In genomic region chr3:115615994-115616598, GRCm38 (mm10) we compare ENCODE assay signal across 8 mouse cellular contexts.
A peak's percentile ranks its signal among the peaks of the same experiment; 100 is the strongest.
DNase-seq lines count a peak whose midpoint lies in the region; ATAC-seq lines count a peak whose summit lies in the region.
"Had no signal": no experiment of that assay in that cellular context is flagged by ENCODE, and none has a peak within 500 bp of the region (broad histone marks: within the 10 kb centered on the region; RNA-seq: fewer than 3 reads in every experiment).

No protein-coding gene starts in this region.

- no peaks in the 10 kb centered on the region for H3K4me1 ChIP-seq in midbrain, embryonic 12.5 days

- no peak overlapping the region for H3K4me2 ChIP-seq in midbrain, embryonic 12.5 days (replicated peaks)
- H3K4me2 ChIP-seq: heart, embryonic 13.5 days had no signal

- WGBS in midbrain, embryonic 12.5 days: 26% methylated on average over 7 of the region's 7 CpGs

- ATAC-seq in frontal cortex, adult (ENCODE audit: low TSS enrichment): peak; percentile 90
- ATAC-seq in midbrain, embryonic 12.5 days (ENCODE audit: low FRiP score, low read depth): peak; percentile 74

- no peak overlapping the region for H3K27ac ChIP-seq in midbrain, embryonic 12.5 days (replicated peaks)
- H3K27ac ChIP-seq: heart, embryonic 13.5 days had no signal

- peak; percentile 53 for DNase-seq in 416B (ENCODE audit: low read depth)
- DNase-seq in CD8-positive naive resting alpha-beta T cell, adult 2 months (ENCODE audit: low read depth in 2 of 2, low spot score in 2 of 2): peak; percentile 3 to 23
- peak; percentile 42 to 59 for DNase-seq in cerebellum, adult 18-20 months
- DNase-seq in left cerebral cortex, postnatal 14 days (ENCODE audit: low spot score in 2 of 2): peak; percentile 43 to 57
- DNase-seq in thymus, postnatal 0 days (ENCODE audit: low spot score): peak; percentile 43

- no peaks in the 10 kb centered on the region for H3K27me3 ChIP-seq in midbrain, embryonic 12.5 days
- H3K27me3 ChIP-seq: heart, embryonic 13.5 days had no signal

- H3K9ac ChIP-seq in midbrain, embryonic 12.5 days (replicated peaks): no peak overlapping the region
- H3K9ac ChIP-seq: heart, embryonic 13.5 days had no signal

- H3K36me3 ChIP-seq in midbrain, embryonic 12.5 days: no peaks in the 10 kb centered on the region
- H3K36me3 ChIP-seq: heart, embryonic 13.5 days had no signal

- H3K4me3 ChIP-seq in midbrain, embryonic 12.5 days: no peak overlapping the region
- H3K4me3 ChIP-seq: heart, embryonic 13.5 days had no signal

- no peaks in the 10 kb centered on the region for H3K9me3 ChIP-seq in midbrain, embryonic 12.5 days
- H3K9me3 ChIP-seq: heart, embryonic 13.5 days had no signal

- intact Hi-C loops in left cerebral cortex, postnatal 14 days (cut with DNase I): no loop called here
